Mouse (Mus musculus) intestine, embryonic 14.5 days (tissue): ENCODE data around the gene Cdh1. TPM values are rescaled to one million over a fixed set of nuclear protein-coding genes. Genes with fewer than 3 reads are reported as not detected.
A peak's percentile ranks its signal among the peaks of the same experiment; 100 is the strongest.

Source experiments
- ATAC-seq: fragments of 200-750 bp; cut with Nextera tagmentation; replicated peaks from 2 replicates; pipeline ENCODE4 v1.8.0; 2017; ENCODE audit warnings: low read depth, moderate number of reproducible peaks, moderate TSS enrichment, moderate library complexity; ENCODE audit not compliant: low FRiP score, low TSS enrichment
- DNase-seq: peaks from one replicate; pipeline ENCODE4 v3.0.0-alpha.2; 2018; ENCODE audit warnings: low spot score
- H3K27ac ChIP-seq: fragments of 300-500 bp; sonication (generic); 2 replicates; pipeline ENCODE4 v1.5.1; 2014; ENCODE audit warnings: low read depth, mild to moderate bottlenecking, control low read depth
- H3K27me3 ChIP-seq: fragments of 300-500 bp; sonication (generic); replicated peaks from 2 replicates; pipeline ENCODE4 v1.6.1; 2014; ENCODE audit warnings: low read length, control low read depth; ENCODE audit not compliant: control insufficient read depth, insufficient read depth
- H3K36me3 ChIP-seq: fragments of 300-500 bp; sonication (generic); 2 replicates; pipeline ENCODE4 v1.6.1; 2014; ENCODE audit warnings: low read length, control low read depth; ENCODE audit not compliant: control insufficient read depth, insufficient read depth
- H3K4me1 ChIP-seq: fragments of 300-500 bp; sonication (generic); replicated peaks from 2 replicates; pipeline ENCODE4 v1.6.1; 2014; ENCODE audit warnings: low read length, control low read depth, mixed read lengths; ENCODE audit not compliant: control insufficient read depth, insufficient read depth
- H3K4me2 ChIP-seq: fragments of 300-500 bp; sonication (generic); 2 replicates; pipeline ENCODE4 v1.6.1; 2014; ENCODE audit warnings: low read length
- H3K4me3 ChIP-seq: fragments of 300-500 bp; sonication (generic); 2 replicates; pipeline ENCODE4 v1.5.1; 2014; ENCODE audit warnings: low read depth, low read length, control low read depth, mixed read lengths
- H3K9ac ChIP-seq: fragments of 300-500 bp; sonication (generic); 2 replicates; pipeline ENCODE4 v1.6.1; 2014; ENCODE audit warnings: mild to moderate bottlenecking, low read length
- H3K9me3 ChIP-seq: fragments of 300-500 bp; sonication (generic); 2 replicates; pipeline ENCODE4 v1.6.1; 2016; ENCODE audit warnings: low read length, control low read depth; ENCODE audit not compliant: control insufficient read depth
- WGBS: fragments of 180-500 bp; shearing (Covaris S2); extraction: QIAGEN DNeasy Blood & Tissue Kit; methylation state at CpG from one replicate; pipeline ENCODE4 v1.1.7; 2014; 5-methylcytosine and 5-hydroxymethylcytosine counted together
- polyA plus RNA-seq: library from polyadenylated mRNA; unstranded; fragments of >200 nt; fragmentation: Nextera tagmentation; extraction: Ambion mirVana; gene quantifications from 2 replicates; pipeline ENCODE4 v1.2.1, GENCODE M21; 2014

The Cdh1 gene
- 141 and 152 TPM in 2 replicates for polyA plus RNA-seq

- peak within 1 kb of the TSS; percentile 67 for H3K4me2 ChIP-seq
- peak within 1 kb of the TSS; percentile 58 for H3K9ac ChIP-seq
- H3K4me1 ChIP-seq, result peaks cover 9% of the 10 kb centered on the region; the same call in 1 of the 2 replicates
- WGBS, result under 1% methylated on average over 53 of the region's 53 CpGs
- H3K27me3 ChIP-seq, result peaks cover 46% of the 10 kb centered on the region
- H3K9me3 ChIP-seq, result no peaks in the 10 kb centered on the region
- peak within 1 kb of the TSS; percentile 67 for H3K27ac ChIP-seq
- DNase-seq (peak; percentile 84), ATAC-seq (peak; percentile 93)
- H3K4me3 ChIP-seq, result peak within 1 kb of the TSS; percentile 50
- no peaks in the 10 kb centered on the region for H3K36me3 ChIP-seq
Observed at GRCm38 (mm10) chr8:106603131-106603819, at the start of gene Cdh1. Cdh1 (plus strand) TSS chr8:106603351.

GRCm38 (mm10) chr8:106554011-106554410 is 49.1 kb upstream of the Cdh1 start:
- H3K9me3 ChIP-seq, result peaks cover 8% of the 10 kb centered on the region; the same call in 1 of the 2 replicates
- H3K4me2 ChIP-seq, result no peak overlapping the region
- no peaks in the 10 kb centered on the region for H3K4me1 ChIP-seq
- DNase-seq, result no peak
- H3K27ac ChIP-seq, result no peak overlapping the region
- no peak overlapping the region for H3K9ac ChIP-seq
- H3K36me3 ChIP-seq, result peaks cover 51% of the 10 kb centered on the region
- 96% methylated on average over 5 of the region's 5 CpGs for WGBS
- no peaks in the 10 kb centered on the region for H3K27me3 ChIP-seq
- no peak overlapping the region for H3K4me3 ChIP-seq
- ATAC-seq, result no peak

- H3K9ac ChIP-seq, result no peak overlapping the region
- 68% methylated on average over 6 of the region's 7 CpGs for WGBS
- ATAC-seq (no peak), DNase-seq (no peak)
- H3K9me3 ChIP-seq, result peaks cover 8% of the 10 kb centered on the region; the same call in 1 of the 2 replicates
- peaks cover 37% of the 10 kb centered on the region for H3K36me3 ChIP-seq
- H3K27ac ChIP-seq, result no peak overlapping the region
- H3K27me3 ChIP-seq, result no peaks in the 10 kb centered on the region
- H3K4me3 ChIP-seq, result no peak overlapping the region
- no peaks in the 10 kb centered on the region; the same call in 1 of the 2 replicates for H3K4me1 ChIP-seq
- no peak overlapping the region for H3K4me2 ChIP-seq
Observed at GRCm38 (mm10) chr8:106556068-106556645, 47.0 kb upstream of the Cdh1 start.

- Histone ChIP-seq H3K27ac (no peak overlapping the region), H3K4me3 (no peak overlapping the region), H3K4me1 (no peaks in the 10 kb centered on the region; the same call in 1 of the 2 replicates), H3K4me2 (no peak overlapping the region), H3K36me3 (peaks cover 16% of the 10 kb centered on the region), H3K9ac (no peak overlapping the region), H3K9me3 (peaks cover 3% of the 10 kb centered on the region; the same call in 1 of the 2 replicates), H3K27me3 (no peaks in the 10 kb centered on the region)
- ATAC-seq, result no peak
- no peak for DNase-seq
- WGBS, result 49% methylated on average over 9 of the region's 9 CpGs
Observed at GRCm38 (mm10) chr8:106559844-106560243, 43.3 kb upstream of the Cdh1 start.

GRCm38 (mm10) chr8:106561097-106561865 is 41.9 kb upstream of the Cdh1 start:
- H3K4me2 ChIP-seq, result 0 out of 2 replicates have a peak overlapping the region, but pooled peaks have one; percentile 6
- H3K27me3 ChIP-seq, result no peaks in the 10 kb centered on the region
- no peak overlapping the region; the same call in 1 of the 2 replicates for H3K27ac ChIP-seq
- peak; percentile 64 for ATAC-seq
- peaks cover 8% of the 10 kb centered on the region; the same call in 1 of the 2 replicates for H3K36me3 ChIP-seq
- H3K9ac ChIP-seq, result no peak overlapping the region
- no peak overlapping the region for H3K4me3 ChIP-seq
- peak; percentile 76 for DNase-seq
- no peaks in the 10 kb centered on the region; the same call in 1 of the 2 replicates for H3K4me1 ChIP-seq
- peaks cover 3% of the 10 kb centered on the region; the same call in 1 of the 2 replicates for H3K9me3 ChIP-seq
- 25% methylated on average over 21 of the region's 21 CpGs for WGBS

- DNase-seq (no peak), ATAC-seq (no peak)
- no peaks in the 10 kb centered on the region for H3K36me3 ChIP-seq
- H3K27me3 ChIP-seq, result no peaks in the 10 kb centered on the region
- WGBS, result 78% methylated on average over 3 of the region's 3 CpGs
- H3K9ac ChIP-seq, result no peak overlapping the region
- no peaks in the 10 kb centered on the region; the same call in 1 of the 2 replicates for H3K4me1 ChIP-seq
- H3K27ac ChIP-seq, result 0 out of 2 replicates have a peak overlapping the region, but pooled peaks have one; percentile 16
- no peaks in the 10 kb centered on the region for H3K9me3 ChIP-seq
- no peak overlapping the region for H3K4me2 ChIP-seq
- H3K4me3 ChIP-seq, result no peak overlapping the region
Observed at GRCm38 (mm10) chr8:106563691-106564182, 39.4 kb upstream of the Cdh1 start.

- no peak overlapping the region for H3K9ac ChIP-seq
- DNase-seq, result no peak
Observed at GRCm38 (mm10) chr8:106569006-106569405, 34.1 kb upstream of the Cdh1 start.

GRCm38 (mm10) chr8:106570386-106570785 is 32.8 kb upstream of the Cdh1 start:
- no peak overlapping the region for H3K4me2 ChIP-seq
- H3K4me1 ChIP-seq, result no peaks in the 10 kb centered on the region
- H3K27ac ChIP-seq, result peak overlapping the region; percentile 55
- ATAC-seq, result peak; percentile 65; the same call in 1 of the 2 replicates
- 65% methylated on average over 4 of the region's 4 CpGs for WGBS
- no peak overlapping the region for H3K9ac ChIP-seq
- no peaks in the 10 kb centered on the region for H3K27me3 ChIP-seq
- no peak overlapping the region for H3K4me3 ChIP-seq
- DNase-seq, result no peak
- H3K36me3 ChIP-seq, result no peaks in the 10 kb centered on the region
- no peaks in the 10 kb centered on the region for H3K9me3 ChIP-seq

More at GRCm38 (mm10) chr8:106569006-106569405, 34.1 kb upstream of the Cdh1 start:
- Histone ChIP-seq H3K9me3 (no peaks in the 10 kb centered on the region), H3K4me2 (no peak overlapping the region), H3K4me3 (no peak overlapping the region), H3K36me3 (no peaks in the 10 kb centered on the region), H3K27ac (no peak overlapping the region), H3K4me1 (no peaks in the 10 kb centered on the region), H3K27me3 (no peaks in the 10 kb centered on the region)
- WGBS, result 81% methylated on average over 7 of the region's 7 CpGs
- ATAC-seq, result no peak
